ENCODE assay signal across 10 mouse cellular contexts in genomic region chr2:151990985-151991394, GRCm38 (mm10). TPM values are rescaled to one million over a fixed set of nuclear protein-coding genes. Genes with fewer than 3 reads are reported as not detected.
DNase-seq lines count a peak whose midpoint lies in the region; ATAC-seq and TF ChIP-seq lines count a peak whose summit lies in the region.
"Had no signal": no experiment of that assay in that cellular context is flagged by ENCODE, and none has a peak within 500 bp of the region (broad histone marks: within the 10 kb centered on the region; RNA-seq: fewer than 3 reads in every experiment).

No protein-coding gene starts in this region.

- no peak for TF ChIP-seq CTCF in ES-Bruce4 (IDR thresholded peaks at IDR 0.05; ENCODE audit: low read depth, low read length)

- H3K4me2 ChIP-seq in intestine, embryonic 16.5 days (ENCODE audit: low read depth, low read length): no peak overlapping the region
- H3K4me2 ChIP-seq: embryonic facial prominence, embryonic 15.5 days had no signal

- peak overlapping the region; percentile 18; the same call in 1 of the 2 replicates for H3K27ac ChIP-seq in ES-Bruce4 (ENCODE audit: insufficient read depth, low read length)
- H3K27ac ChIP-seq in ES-E14 (ENCODE audit: insufficient read depth, low read depth, low read length, poor library complexity, severe bottlenecking): 0 out of 2 replicates have a peak overlapping the region, but pooled peaks have one; percentile 31
- peak overlapping the region; percentile 65 for H3K27ac ChIP-seq in forebrain, embryonic 10.5 days
- no peak overlapping the region for H3K27ac ChIP-seq in intestine, embryonic 16.5 days (ENCODE audit: low read length)
- H3K27ac ChIP-seq: embryonic facial prominence, embryonic 15.5 days had no signal

- no peak for DNase-seq in ES-E14 (ENCODE audit: low read depth, low spot score)
- no peak for DNase-seq in forebrain, embryonic 10.5 days (ENCODE audit: extremely low spot score, low spot score)
- DNase-seq in right cerebral cortex, adult 18-20 months: no peak
- no peak for DNase-seq in T-cell, adult 2 months (ENCODE audit: low spot score)
- DNase-seq in testis, postnatal 10 days (ENCODE audit: low spot score): no peak
- DNase-seq: gastrocnemius, postnatal 25 days; thymus, postnatal 36 days had no signal

- WGBS in forebrain, embryonic 10.5 days: 55% methylated on average over 1 of the region's 1 CpGs
- 9% methylated on average over 1 of the region's 1 CpGs for WGBS in intestine, embryonic 16.5 days

- H3K27me3 ChIP-seq in ES-Bruce4 (ENCODE audit: control insufficient read depth, insufficient read depth, low read length, poor library complexity, severe bottlenecking): no peaks in the 10 kb centered on the region
- H3K27me3 ChIP-seq in forebrain, embryonic 10.5 days (ENCODE audit: poor library complexity, severe bottlenecking): peaks cover 34% of the 10 kb centered on the region
- H3K27me3 ChIP-seq in intestine, embryonic 16.5 days (replicated peaks; ENCODE audit: control insufficient read depth, insufficient read depth, low read length): 0 out of 2 replicates have a peak, but pooled peaks cover 5% of the 10 kb centered on the region

- H3K4me1 ChIP-seq in ES-Bruce4 (ENCODE audit: control insufficient read depth, insufficient read depth, low read length): peaks cover 2% of the 10 kb centered on the region
- H3K4me1 ChIP-seq in ES-E14 (ENCODE audit: control insufficient read depth in 2 of 2, insufficient read depth in 2 of 2, low read length in 2 of 2, poor library complexity in 1 of 2): peaks cover 5 to 24% of the 10 kb centered on the region in 2 experiments
- H3K4me1 ChIP-seq in forebrain, embryonic 10.5 days: peaks cover 27% of the 10 kb centered on the region
- no peaks in the 10 kb centered on the region for H3K4me1 ChIP-seq in intestine, embryonic 16.5 days (ENCODE audit: control insufficient read depth, insufficient read depth, low read length)

- TF ChIP-seq EP300 in ES-Bruce4 (IDR thresholded peaks at IDR 0.05; ENCODE audit: insufficient read depth, low read depth, low read length): peak; percentile 84

- H3K9ac ChIP-seq in ES-Bruce4 (ENCODE audit: low read depth, poor library complexity, severe bottlenecking): no peak overlapping the region
- H3K9ac ChIP-seq in ES-E14 (ENCODE audit: insufficient read depth, low read depth, low read length, poor library complexity, severe bottlenecking): no peak overlapping the region
- H3K9ac ChIP-seq in intestine, embryonic 16.5 days (ENCODE audit: low read depth, low read length): no peak overlapping the region
- H3K9ac ChIP-seq: embryonic facial prominence, embryonic 15.5 days had no signal

- in situ Hi-C loops in ES-E14 (cut with MboI; ENCODE audit: low sequenced_read_pairs in 2 of 2, unreplicated experiment in 2 of 2): loop anchor here in 1 of 2 experiments (10.0 kb wide), 1 partner anchor 116 kb away; no protein-coding TSS in a partner anchor

- H3K4me3 ChIP-seq in ES-Bruce4 (ENCODE audit: low read depth, low read length): no peak overlapping the region
- H3K4me3 ChIP-seq in ES-E14 (ENCODE audit: insufficient read depth in 1 of 2, low read depth in 1 of 2, low read length in 2 of 2, poor library complexity in 1 of 2, severe bottlenecking in 1 of 2): no peak overlapping the region
- H3K4me3 ChIP-seq in forebrain, embryonic 10.5 days: no peak overlapping the region
- H3K4me3 ChIP-seq in intestine, embryonic 16.5 days (ENCODE audit: low read length): no peak overlapping the region
- H3K4me3 ChIP-seq: embryonic facial prominence, embryonic 15.5 days had no signal

- no peak for TF ChIP-seq POLR2A in ES-Bruce4 (IDR thresholded peaks at IDR 0.05; ENCODE audit: insufficient read depth, low read length)

- H3K36me3 ChIP-seq in ES-Bruce4 (ENCODE audit: control insufficient read depth, insufficient read depth, low read length, poor library complexity, severe bottlenecking) (no peaks in the 10 kb centered on the region), ES-E14 (ENCODE audit: control insufficient read depth, insufficient read depth, low read length, poor library complexity, severe bottlenecking) (no peaks in the 10 kb centered on the region)
- no peaks in the 10 kb centered on the region for H3K36me3 ChIP-seq in forebrain, embryonic 10.5 days (replicated peaks)
- no peaks in the 10 kb centered on the region for H3K36me3 ChIP-seq in intestine, embryonic 16.5 days (ENCODE audit: control insufficient read depth, insufficient read depth, low read length)
- H3K36me3 ChIP-seq: embryonic facial prominence, embryonic 15.5 days had no signal

- 0 out of 2 replicates have a peak, but pooled peaks have one; percentile 11 for ATAC-seq in intestine, embryonic 16.5 days

- H3K9me3 ChIP-seq in ES-Bruce4 (replicated peaks; ENCODE audit: control insufficient read depth, insufficient read depth, low read length, poor library complexity, severe bottlenecking): no peaks in the 10 kb centered on the region
- no peaks in the 10 kb centered on the region for H3K9me3 ChIP-seq in ES-E14 (ENCODE audit: control insufficient read depth, insufficient read depth, low read depth, low read length)
- no peaks in the 10 kb centered on the region for H3K9me3 ChIP-seq in forebrain, embryonic 10.5 days
- H3K9me3 ChIP-seq in intestine, embryonic 16.5 days (ENCODE audit: control insufficient read depth, low read length): no peaks in the 10 kb centered on the region
- H3K9me3 ChIP-seq: embryonic facial prominence, embryonic 15.5 days had no signal

TF ChIP-seq in ES-E14, 5 proteins besides CTCF, POLR2A, EP300 and RAD21:
- TF ChIP-seq CHD2 (IDR thresholded peaks at IDR 0.05; ENCODE audit: low read depth, low read length) (no peak), MAFK (IDR thresholded peaks at IDR 0.05; ENCODE audit: insufficient read depth, low read depth, low read length) (no peak), HCFC1 (IDR thresholded peaks at IDR 0.05; ENCODE audit: borderline replicate concordance, insufficient read depth, low read length) (no peak), ZNF384 (IDR thresholded peaks at IDR 0.05; ENCODE audit: low read depth, low read length) (no peak), ZC3H11A (IDR thresholded peaks at IDR 0.05; ENCODE audit: borderline replicate concordance, low read depth, low read length) (no peak)

RNA-seq across cellular contexts. Expression of gene Slc52a3, which starts 5.3 kb away (rescaled TPM):
- polyA plus RNA-seq in ES-Bruce4 (2011; ENCODE audit: insufficient read depth, insufficient read length, low read depth, missing spikeins): 2.6 and 3.0 TPM in 2 replicates
- total RNA-seq in ES-E14 (2012; rRNA removed): 4.4 and 7.3 TPM in 2 replicates
- polyA plus RNA-seq in forebrain, embryonic 10.5 days (2016; fragmentation: Nextera tagmentation; extraction: Ambion mirVana): 0.69 and 0.79 TPM in 2 replicates
- polyA plus RNA-seq in intestine, embryonic 16.5 days (2015; fragmentation: Nextera tagmentation; extraction: Ambion mirVana): 6.9 and 7.0 TPM in 2 replicates

RNA-seq across cellular contexts. Expression of gene Fam110a, which starts 11.0 kb away (rescaled TPM):
- 13.6 and 14.4 TPM in 2 replicates for polyA plus RNA-seq in ES-Bruce4 (2011; ENCODE audit: insufficient read depth, insufficient read length, low read depth, missing spikeins)
- total RNA-seq in ES-E14 (2012; rRNA removed): 5.8 and 6.3 TPM in 2 replicates
- 60.3 and 70.4 TPM in 2 replicates for polyA plus RNA-seq in forebrain, embryonic 10.5 days (2016; fragmentation: Nextera tagmentation; extraction: Ambion mirVana)
- 25.7 and 25.9 TPM in 2 replicates for polyA plus RNA-seq in intestine, embryonic 16.5 days (2015; fragmentation: Nextera tagmentation; extraction: Ambion mirVana)
